Mouse (Mus musculus) kidney, embryonic 14.5 days (tissue): ENCODE measurements around the gene Efcab6. TPM values are rescaled to one million over a fixed set of nuclear protein-coding genes. Genes with fewer than 3 reads are reported as not detected.

ENCODE experiments used
- ATAC-seq: fragments of 200-750 bp; cut with Nextera tagmentation; 2 replicates; pipeline ENCODE4 v1.8.0; 2017; ENCODE audit warnings: moderate number of reproducible peaks, mild to moderate bottlenecking, moderate TSS enrichment, moderate library complexity; ENCODE audit not compliant: low FRiP score, low TSS enrichment
- H3K27ac ChIP-seq: fragments of 300-500 bp; sonication (generic); 2 replicates; pipeline ENCODE4 v1.5.1; 2014; ENCODE audit warnings: low read depth, mild to moderate bottlenecking, low read length, moderate library complexity, mixed read lengths
- H3K27me3 ChIP-seq: fragments of 300-500 bp; sonication (generic); 2 replicates; pipeline ENCODE4 v1.6.1; 2014; ENCODE audit warnings: mild to moderate bottlenecking, low read length; ENCODE audit not compliant: control insufficient read depth, insufficient read depth
- H3K36me3 ChIP-seq: fragments of 300-500 bp; sonication (generic); 2 replicates; pipeline ENCODE4 v1.6.1; 2014; ENCODE audit warnings: low read length, mixed read lengths; ENCODE audit not compliant: control insufficient read depth, insufficient read depth
- H3K4me1 ChIP-seq: fragments of 300-500 bp; sonication (generic); 2 replicates; pipeline ENCODE4 v1.6.1; 2014; ENCODE audit warnings: low read length, mixed read lengths; ENCODE audit not compliant: control insufficient read depth, insufficient read depth
- H3K4me2 ChIP-seq: fragments of 300-500 bp; sonication (generic); replicated peaks from 2 replicates; pipeline ENCODE4 v1.6.1; 2014; ENCODE audit warnings: low read depth, mild to moderate bottlenecking, low read length
- H3K4me3 ChIP-seq: fragments of 300-500 bp; sonication (generic); 2 replicates; pipeline ENCODE4 v1.5.1; 2014; ENCODE audit warnings: mild to moderate bottlenecking, low read length
- H3K9ac ChIP-seq: fragments of 300-500 bp; sonication (generic); 2 replicates; pipeline ENCODE4 v1.6.1; 2014; ENCODE audit warnings: low read depth, mild to moderate bottlenecking, low read length, moderate library complexity
- H3K9me3 ChIP-seq: fragments of 300-500 bp; sonication (generic); 2 replicates; pipeline ENCODE4 v1.6.1; 2016; ENCODE audit warnings: low read length; ENCODE audit not compliant: control insufficient read depth
- WGBS: fragments of 180-500 bp; shearing (Covaris S2); extraction: QIAGEN DNeasy Blood & Tissue Kit; methylation state at CpG from one replicate; pipeline ENCODE4 v1.1.7; 2014; 5-methylcytosine and 5-hydroxymethylcytosine counted together
- polyA plus RNA-seq: library from polyadenylated mRNA; unstranded; fragments of >200 nt; fragmentation: Nextera tagmentation; extraction: Ambion mirVana; gene quantifications from 2 replicates; pipeline ENCODE4 v1.2.1, GENCODE M21; 2014

The Efcab6 gene
- polyA plus RNA-seq, 1 experiment from 2014 or later = not detected

DNA sequence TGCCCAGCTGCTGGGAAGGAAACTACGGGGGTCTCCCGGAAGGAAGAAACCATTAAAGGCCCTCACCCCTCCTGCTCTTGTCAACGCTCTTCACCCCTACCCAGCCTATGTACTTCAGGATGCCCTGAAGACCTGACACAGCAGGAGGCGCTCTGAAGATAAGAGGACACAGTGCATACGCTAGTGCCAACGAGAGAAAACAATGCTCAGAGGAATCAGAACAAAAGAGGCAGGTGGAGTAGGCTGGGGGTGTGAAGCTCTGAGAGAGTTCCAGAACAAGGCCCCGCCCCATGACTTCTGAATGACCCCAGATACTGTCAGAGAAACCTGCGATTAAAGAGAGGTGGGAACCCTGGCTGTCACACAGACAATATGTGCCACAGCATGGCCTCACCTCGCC, 21.6 kb upstream of the Efcab6 start:
- 43% methylated on average over 9 of the region's 9 CpGs for WGBS
- Histone ChIP-seq H3K4me3 (no peak overlapping the region), H3K27me3 (no peaks in the 10 kb centered on the region), H3K27ac (no peak overlapping the region), H3K4me1 (no peaks in the 10 kb centered on the region), H3K4me2 (no peak overlapping the region), H3K9me3 (no peaks in the 10 kb centered on the region), H3K9ac (no peak overlapping the region), H3K36me3 (no peaks in the 10 kb centered on the region)
- ATAC-seq = no peak

DNA sequence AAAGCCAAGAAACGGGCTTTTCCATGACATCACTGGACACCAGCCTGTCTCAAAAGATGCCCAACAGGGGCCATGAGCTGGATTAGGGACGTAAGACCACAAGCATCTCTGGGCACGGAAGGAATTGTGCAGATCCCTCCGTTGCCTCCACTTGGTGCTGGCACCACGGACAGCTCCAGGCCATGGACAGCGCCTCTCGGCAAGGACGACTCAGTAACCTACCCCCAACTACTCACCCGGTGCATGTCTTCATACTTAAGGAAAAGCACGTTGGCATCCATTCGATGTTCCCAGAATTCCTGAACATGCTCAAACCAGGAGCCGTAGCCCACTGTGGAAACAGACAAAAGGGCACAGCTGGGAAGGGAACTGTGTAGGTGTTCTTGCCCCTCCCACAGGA, 21.2 kb upstream of the Efcab6 start:
- Histone ChIP-seq H3K36me3 (no peaks in the 10 kb centered on the region), H3K27me3 (no peaks in the 10 kb centered on the region), H3K4me2 (no peak overlapping the region), H3K4me3 (no peak overlapping the region), H3K9me3 (no peaks in the 10 kb centered on the region), H3K27ac (no peak overlapping the region), H3K9ac (no peak overlapping the region), H3K4me1 (no peaks in the 10 kb centered on the region)
- ATAC-seq = no peak
- 29% methylated on average over 12 of the region's 12 CpGs for WGBS

DNA sequence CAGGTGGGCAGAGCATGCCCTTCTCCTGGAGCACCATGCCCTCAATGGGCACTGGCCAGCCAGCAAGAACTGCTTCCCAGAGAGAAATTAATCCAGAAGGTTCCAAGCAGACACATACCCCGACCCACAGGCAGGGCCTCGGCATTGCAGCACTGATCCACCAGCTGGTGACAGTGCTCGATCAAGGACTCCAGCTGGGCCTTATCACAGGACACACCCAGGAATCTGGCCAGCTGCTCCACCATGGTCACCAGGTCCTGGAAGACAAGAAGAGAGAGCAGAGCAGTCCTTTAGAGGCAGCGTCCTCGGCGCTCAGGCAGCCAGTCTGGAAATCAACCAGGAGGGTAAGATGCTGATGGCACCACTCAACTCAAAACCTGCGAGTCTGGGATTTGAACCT, 14.9 kb upstream of the Efcab6 start:
- Histone ChIP-seq H3K4me3 (no peak overlapping the region), H3K9me3 (no peaks in the 10 kb centered on the region), H3K27ac (no peak overlapping the region), H3K4me2 (no peak overlapping the region), H3K9ac (no peak overlapping the region), H3K27me3 (no peaks in the 10 kb centered on the region), H3K4me1 (no peaks in the 10 kb centered on the region), H3K36me3 (no peaks in the 10 kb centered on the region)
- no peak for ATAC-seq
- WGBS = 80% methylated on average over 7 of the region's 7 CpGs

DNA sequence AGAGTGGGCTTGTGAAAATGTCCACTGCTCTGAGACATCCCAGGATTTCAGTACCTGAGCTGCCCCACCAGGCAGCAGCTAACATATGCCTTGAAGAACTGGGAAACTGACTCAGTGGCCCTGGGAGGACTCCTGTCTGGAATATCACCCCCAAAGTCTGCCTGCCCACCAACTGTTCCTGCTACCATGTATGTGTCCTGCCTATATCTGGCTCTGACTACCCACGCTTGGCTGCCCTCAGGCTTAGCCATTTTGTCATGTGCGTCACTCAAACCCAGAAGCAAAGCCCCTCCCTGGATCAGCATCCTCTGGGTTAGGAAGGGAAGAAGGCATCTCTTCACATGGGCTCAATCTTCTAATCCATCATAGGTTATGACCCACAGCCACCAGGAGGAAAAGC, 14.3 kb upstream of the Efcab6 start:
- Histone ChIP-seq H3K27ac (no peak overlapping the region), H3K27me3 (no peaks in the 10 kb centered on the region), H3K4me2 (no peak overlapping the region), H3K9ac (no peak overlapping the region), H3K9me3 (no peaks in the 10 kb centered on the region), H3K4me1 (no peaks in the 10 kb centered on the region), H3K36me3 (no peaks in the 10 kb centered on the region), H3K4me3 (no peak overlapping the region)
- 88% methylated on average over 2 of the region's 2 CpGs for WGBS
- ATAC-seq = no peak

DNA sequence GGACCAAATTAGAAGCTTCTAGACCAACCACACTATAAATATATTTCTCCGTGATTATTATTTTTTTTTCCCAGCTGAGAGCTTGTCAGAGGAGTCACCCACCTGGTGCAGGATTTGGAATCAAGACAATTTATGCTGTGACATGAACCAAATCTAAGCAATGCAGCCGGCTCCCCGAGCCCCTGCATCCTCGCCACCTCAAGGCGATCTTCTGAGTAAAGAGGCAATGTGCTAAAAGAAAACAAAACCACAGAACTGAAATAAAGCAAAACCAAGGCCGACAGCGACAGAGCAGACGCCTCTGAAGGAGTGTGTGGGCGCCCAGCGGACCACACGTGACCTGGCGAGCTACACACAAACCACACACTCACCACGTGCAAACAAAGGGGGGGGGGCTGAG, 13.5 kb upstream of the Efcab6 start:
- Histone ChIP-seq H3K27ac (no peak overlapping the region), H3K4me3 (no peak overlapping the region), H3K4me1 (no peaks in the 10 kb centered on the region), H3K9me3 (no peaks in the 10 kb centered on the region), H3K4me2 (no peak overlapping the region), H3K9ac (no peak overlapping the region), H3K27me3 (peaks cover 2% of the 10 kb centered on the region; the same call in 1 of the 2 replicates), H3K36me3 (no peaks in the 10 kb centered on the region)
- WGBS = 74% methylated on average over 13 of the region's 13 CpGs
- ATAC-seq = no peak

DNA sequence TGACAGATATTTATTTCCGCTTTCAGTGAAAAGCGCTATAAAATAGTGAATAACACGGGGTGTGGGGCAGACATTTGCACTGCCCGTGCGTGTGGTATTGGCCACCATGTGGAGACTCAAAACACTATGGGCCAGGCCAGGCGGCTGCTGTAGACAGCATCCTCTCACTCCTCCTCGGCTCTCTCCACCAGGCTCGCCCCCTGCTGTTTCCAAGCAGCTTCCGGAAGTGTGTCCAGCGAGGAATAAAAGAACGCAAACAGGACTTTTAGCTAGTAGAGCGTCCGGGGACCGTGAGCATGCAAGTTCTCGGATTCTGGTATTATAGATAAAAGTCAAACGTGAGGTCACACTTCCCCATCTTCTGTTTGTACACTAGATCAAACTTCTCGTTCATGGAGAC, 12.0 kb upstream of the Efcab6 start:
- 60% methylated on average over 17 of the region's 17 CpGs for WGBS
- Histone ChIP-seq H3K4me2 (no peak overlapping the region), H3K36me3 (no peaks in the 10 kb centered on the region), H3K4me3 (no peak overlapping the region), H3K27ac (no peak overlapping the region), H3K27me3 (peaks cover 8% of the 10 kb centered on the region; the same call in 1 of the 2 replicates), H3K9ac (no peak overlapping the region), H3K4me1 (no peaks in the 10 kb centered on the region), H3K9me3 (no peaks in the 10 kb centered on the region)
- no peak for ATAC-seq

GRCm38 (mm10) chr15:84074705-84075185, 9.6 kb upstream of the Efcab6 start:
- Histone ChIP-seq H3K27ac (no peak overlapping the region), H3K9me3 (no peaks in the 10 kb centered on the region), H3K9ac (no peak overlapping the region), H3K4me3 (no peak overlapping the region), H3K4me1 (peaks cover 3% of the 10 kb centered on the region; the same call in 1 of the 2 replicates), H3K4me2 (no peak overlapping the region), H3K27me3 (peaks cover 26% of the 10 kb centered on the region), H3K36me3 (no peaks in the 10 kb centered on the region)
- ATAC-seq = no peak
- WGBS = 15% methylated on average over 17 of the region's 17 CpGs

DNA sequence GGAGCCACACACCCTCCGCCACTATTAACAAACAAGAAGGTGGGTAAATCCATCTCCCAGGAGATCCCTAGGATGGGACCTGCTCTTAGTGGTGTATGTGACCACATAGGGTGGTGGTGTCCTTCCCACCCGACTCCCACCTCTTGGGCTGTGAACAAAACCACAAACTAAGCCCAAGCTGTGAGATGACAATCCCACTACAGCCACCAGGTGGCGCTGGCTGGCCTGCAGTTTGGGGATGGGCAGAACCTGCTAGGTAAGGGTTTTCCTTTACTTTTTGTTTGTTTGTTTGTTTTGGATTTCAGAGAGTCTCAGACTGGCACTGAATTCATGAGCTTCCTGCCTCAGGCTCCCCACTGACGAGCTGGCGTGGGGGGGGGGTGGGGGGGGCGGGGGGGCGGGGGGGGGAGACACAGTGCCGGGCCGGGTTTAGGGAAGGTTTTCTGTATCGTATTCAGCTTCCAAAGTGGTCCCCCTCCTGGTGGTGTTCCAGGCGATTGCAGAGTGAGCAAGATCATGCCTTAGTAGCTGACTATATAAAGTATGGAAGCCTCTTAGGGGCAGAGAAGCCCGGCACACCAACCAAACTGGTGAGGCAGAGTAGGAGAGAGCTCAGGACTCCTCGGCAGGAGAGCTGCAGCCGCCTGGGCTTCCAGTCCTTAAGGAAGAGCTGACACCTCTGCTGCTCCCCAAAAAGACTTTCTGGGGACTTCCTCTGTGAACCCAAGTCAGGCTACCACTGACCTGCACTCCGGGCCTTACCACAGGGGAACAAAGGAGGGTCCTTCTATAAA, 8.9 kb upstream of the Efcab6 start:
- no peak overlapping the region for H3K27ac ChIP-seq
- ATAC-seq = no peak
- no peaks in the 10 kb centered on the region for H3K36me3 ChIP-seq
- peaks cover 4% of the 10 kb centered on the region; the same call in 1 of the 2 replicates for H3K4me1 ChIP-seq
- no peak overlapping the region for H3K9ac ChIP-seq
- 17% methylated on average over 11 of the region's 15 CpGs for WGBS
- peaks cover 33% of the 10 kb centered on the region for H3K27me3 ChIP-seq
- H3K4me2 ChIP-seq = no peak overlapping the region
- H3K4me3 ChIP-seq = no peak overlapping the region
- no peaks in the 10 kb centered on the region for H3K9me3 ChIP-seq

GRCm38 (mm10) chr15:84073058-84073457, 7.9 kb upstream of the Efcab6 start:
- WGBS = 24% methylated on average over 8 of the region's 8 CpGs
- no peak for ATAC-seq
- Histone ChIP-seq H3K9ac (no peak overlapping the region), H3K4me2 (no peak overlapping the region), H3K27ac (no peak overlapping the region), H3K4me1 (peaks cover 4% of the 10 kb centered on the region; the same call in 1 of the 2 replicates), H3K36me3 (no peaks in the 10 kb centered on the region), H3K9me3 (no peaks in the 10 kb centered on the region), H3K27me3 (peaks cover 42% of the 10 kb centered on the region), H3K4me3 (no peak overlapping the region)
